8 mouse cellular contexts compared by ENCODE assay signal in genomic region chr15:78899740-78900584, GRCm38 (mm10). TPM values are rescaled to one million over a fixed set of nuclear protein-coding genes. Genes with fewer than 3 reads are reported as not detected.
DNase-seq lines count a peak whose midpoint lies in the region; TF ChIP-seq lines count a peak whose summit lies in the region.

Gene Sh3bp1 (plus strand): TSS chr15:78899768.

- H3K4me3 ChIP-seq in ES-Bruce4 (ENCODE audit: low read depth, low read length), result peak within 1 kb of the TSS; percentile 79
- H3K4me3 ChIP-seq in forebrain, embryonic 10.5 days, result peak within 1 kb of the TSS; percentile 76
- H3K4me3 ChIP-seq in macrophage (ENCODE audit: inconsistent target), result peak within 1 kb of the TSS; percentile 95

- peaks cover 32% of the 10 kb centered on the region for H3K79me2 ChIP-seq in macrophage (ENCODE audit: inconsistent target)

- no peak for TF ChIP-seq POLR2A in ES-Bruce4 (IDR thresholded peaks at IDR 0.05; ENCODE audit: insufficient read depth, low read length)

- TF ChIP-seq EP300 in ES-Bruce4 (IDR thresholded peaks at IDR 0.05; ENCODE audit: insufficient read depth, low read depth, low read length), result no peak

- H3K36me3 ChIP-seq in ES-Bruce4 (ENCODE audit: control insufficient read depth, insufficient read depth, low read length, poor library complexity, severe bottlenecking), result no peaks in the 10 kb centered on the region
- peaks cover 21% of the 10 kb centered on the region for H3K36me3 ChIP-seq in forebrain, embryonic 10.5 days (replicated peaks)
- H3K36me3 ChIP-seq in macrophage (ENCODE audit: inconsistent target), result peaks cover 26% of the 10 kb centered on the region

- no peak for TF ChIP-seq CTCF in ES-Bruce4 (IDR thresholded peaks at IDR 0.05; ENCODE audit: low read depth, low read length)

- H3K27me3 ChIP-seq in ES-Bruce4 (ENCODE audit: control insufficient read depth, insufficient read depth, low read length, poor library complexity, severe bottlenecking), result no peaks in the 10 kb centered on the region
- H3K27me3 ChIP-seq in forebrain, embryonic 10.5 days (ENCODE audit: poor library complexity, severe bottlenecking), result peaks cover 29% of the 10 kb centered on the region

- WGBS in forebrain, embryonic 10.5 days, result 1% methylated on average over 47 of the region's 47 CpGs
- under 1% methylated on average over 43 of the region's 47 CpGs for WGBS in macrophage (ENCODE audit: missing documents)

- H3K9me3 ChIP-seq in ES-Bruce4 (replicated peaks; ENCODE audit: control insufficient read depth, insufficient read depth, low read length, poor library complexity, severe bottlenecking), result no peaks in the 10 kb centered on the region
- no peaks in the 10 kb centered on the region for H3K9me3 ChIP-seq in forebrain, embryonic 10.5 days

- peak within 1 kb of the TSS; percentile 45 for H3K9ac ChIP-seq in ES-Bruce4 (ENCODE audit: low read depth, poor library complexity, severe bottlenecking)

- H3K4me1 ChIP-seq in ES-Bruce4 (ENCODE audit: control insufficient read depth, insufficient read depth, low read length), result peaks cover 6% of the 10 kb centered on the region
- H3K4me1 ChIP-seq in forebrain, embryonic 10.5 days, result peaks cover 69% of the 10 kb centered on the region

- H3K27ac ChIP-seq in ES-Bruce4 (ENCODE audit: insufficient read depth, low read length), result no peak within 1 kb of the TSS
- H3K27ac ChIP-seq in forebrain, embryonic 10.5 days, result peak within 1 kb of the TSS; percentile 83
- peak within 1 kb of the TSS; percentile 85 for H3K27ac ChIP-seq in macrophage

- peak; percentile 79 for DNase-seq in adrenal gland, adult 2 months
- DNase-seq in forebrain, embryonic 10.5 days (ENCODE audit: extremely low spot score, low spot score), result peak; percentile 62
- DNase-seq in heart, postnatal 4 days, result peak; percentile 75
- peak; percentile 51 to 53 for DNase-seq in layer of hippocampus, postnatal 36 days
- peak; percentile 68 for DNase-seq in right cerebral cortex, postnatal 14 days
- no peak for DNase-seq in c-Kit-positive CD71-positive TER-119-positive erythroid progenitor cells, embryonic 14.5 days (ENCODE audit: low spot score)

RNA-seq across cellular contexts. Expression of gene Sh3bp1, which starts in this region (rescaled TPM):
- 26.8 and 41.7 TPM in 2 replicates for polyA plus RNA-seq in ES-Bruce4 (2011; ENCODE audit: insufficient read depth, insufficient read length, low read depth, missing spikeins)
- 10 to 100 TPM in 1 of 2 experiments, 1 to 10 TPM in 1; 4.6 to 11.0 TPM for total RNA-seq in adrenal gland, adult 2 months (2021)
- polyA plus RNA-seq in adrenal gland, adult 2 months (2012; rRNA removed), result 54.1 and 60.0 TPM in 2 replicates
- polyA plus RNA-seq in forebrain, embryonic 10.5 days (2016; fragmentation: Nextera tagmentation; extraction: Ambion mirVana), result 21.0 and 21.5 TPM in 2 replicates
- total RNA-seq in heart, postnatal 4 days (2021), result 10 to 100 TPM in 1 of 2 experiments, 1 to 10 TPM in 1; 7.7 to 11.1 TPM
- total RNA-seq in layer of hippocampus, postnatal 36 days (2021), result 10 to 100 TPM; 32.0 to 33.3 TPM
- 100 to 1,000 TPM in 17 of 26 experiments, 10 to 100 TPM in 9; 18.8 to 471 (median 176) TPM for total RNA-seq in macrophage (2018; cell fraction: chromatin; rRNA removed)
- 100 to 1,000 TPM in 11 of 26 experiments, 10 to 100 TPM in 15; 31.5 to 168 (median 84.8) TPM for total RNA-seq in macrophage (2018; cell fraction: cytosol; rRNA removed)
- 100 to 1,000 TPM in 14 of 26 experiments, 10 to 100 TPM in 12; 22.3 to 199 (median 104) TPM for total RNA-seq in macrophage (2018; cell fraction: nucleus; rRNA removed)
- polyA plus RNA-seq in macrophage (2018), result 67.4 to 90.3 TPM (median 70.9 TPM) in 3 replicates
